Mouse (Mus musculus): ENCODE results near the gene Cldn20.
A peak's percentile ranks its signal among the peaks of the same experiment; 100 is the strongest.

Cldn20 gene

GRCm38 (mm10) chr17:3529523-3529922 is 2.8 kb upstream of the Cldn20 start:
- DNase-seq (ENCODE audit: low spot score), result no peak

- no peak for DNase-seq (ENCODE audit: low spot score)
Measured at GRCm38 (mm10) chr17:3530549-3530948, 1.8 kb upstream of the Cldn20 start.

- no peak for DNase-seq (ENCODE audit: low spot score)
Measured at GRCm38 (mm10) chr17:3531641-3532040, 713 bp upstream of the Cldn20 start.

- no peak for DNase-seq (ENCODE audit: low spot score)
Measured at GRCm38 (mm10) chr17:3533425-3533824, 1.1 kb downstream of the Cldn20 start.

GRCm38 (mm10) chr17:3540304-3540703 is 8.0 kb downstream of the Cldn20 start:
- no peak for DNase-seq (ENCODE audit: low spot score)

- DNase-seq (ENCODE audit: low spot score), result no peak
Measured at GRCm38 (mm10) chr17:3541033-3541432, 8.7 kb downstream of the Cldn20 start.

- DNase-seq (ENCODE audit: low spot score), result no peak
Measured at GRCm38 (mm10) chr17:3547725-3548124, 15.4 kb downstream of the Cldn20 start.

- DNase-seq (ENCODE audit: low spot score), result no peak
Measured at GRCm38 (mm10) chr17:3556251-3556650, 23.9 kb downstream of the Cldn20 start.

GRCm38 (mm10) chr17:3557331-3558311 is 25.3 kb downstream of the Cldn20 start, which contains the start of gene Tfb1m:
Gene Tfb1m (minus strand): TSS chr17:3557781.
- DNase-seq (ENCODE audit: low spot score), result peak; percentile 96

GRCm38 (mm10) chr17:3558356-3558870 is 26.1 kb downstream of the Cldn20 start:
- DNase-seq (ENCODE audit: low spot score), result no peak

GRCm38 (mm10) chr17:3560534-3560933 is 28.2 kb downstream of the Cldn20 start:
- no peak for DNase-seq (ENCODE audit: low spot score)

- DNase-seq (ENCODE audit: low spot score), result no peak
Measured at GRCm38 (mm10) chr17:3562405-3562804, 30.1 kb downstream of the Cldn20 start.

- DNase-seq (ENCODE audit: low spot score), result peak; percentile 91
Measured at GRCm38 (mm10) chr17:3570876-3571275, 38.5 kb downstream of the Cldn20 start.
